ENCODE assay signal across 32 mouse cellular contexts in the genomic region with DNA sequence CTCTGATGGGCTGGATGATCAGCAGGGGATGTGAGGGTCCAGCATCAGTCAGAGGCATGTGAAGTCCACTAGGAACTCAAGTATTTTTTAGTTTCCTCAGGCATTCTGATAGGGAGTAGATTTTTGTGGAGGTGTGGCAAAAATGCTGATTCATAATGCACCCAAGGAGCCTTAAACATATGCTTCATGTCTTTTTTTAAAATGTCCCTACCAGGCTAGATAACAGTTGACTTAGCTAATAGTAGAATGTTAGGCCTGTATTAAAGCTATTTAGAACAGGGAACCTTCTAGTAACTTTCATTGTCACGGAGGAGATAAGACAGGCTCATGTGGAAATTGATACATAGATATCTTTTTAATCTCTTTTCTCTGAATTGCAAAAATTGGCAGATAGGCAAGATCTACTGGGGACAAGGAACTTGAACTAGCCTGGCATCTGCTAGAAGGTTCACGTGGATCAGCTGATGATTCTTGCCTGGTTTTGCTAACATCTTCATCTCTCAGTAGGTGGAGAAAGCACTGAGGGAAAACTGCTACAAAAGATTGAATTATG. TPM values are rescaled to one million over a fixed set of nuclear protein-coding genes. Genes with fewer than 3 reads are reported as not detected.
A peak's percentile ranks its signal among the peaks of the same experiment; 100 is the strongest.
DNase-seq lines count a peak whose midpoint lies in the region; ATAC-seq and TF ChIP-seq lines count a peak whose summit lies in the region.
"Had no signal": no experiment of that assay in that cellular context is flagged by ENCODE, and none has a peak within 500 bp of the region (broad histone marks: within the 10 kb centered on the region; RNA-seq: fewer than 3 reads in every experiment).

No protein-coding gene starts in this region.

- no peaks in the 10 kb centered on the region for H3K36me3 ChIP-seq in G1E (replicated peaks)
- H3K36me3 ChIP-seq: embryonic facial prominence, embryonic 13.5 days; embryonic facial prominence, embryonic 15.5 days; forebrain, embryonic 10.5 days; forebrain, embryonic 12.5 days had no signal

- ATAC-seq in G1E (ENCODE audit: extremely low read depth, insufficient number of reproducible peaks, low FRiP score, poor library complexity, severe bottlenecking) = peak; percentile 64
- 0 out of 2 replicates have a peak, but pooled peaks have one; percentile 16 for ATAC-seq in erythroblast, adult 5-6 weeks (replicated peaks; ENCODE audit: low FRiP score, poor library complexity, severe bottlenecking)
- ATAC-seq in megakaryocyte progenitor cell, adult 5-6 weeks (replicated peaks; ENCODE audit: poor library complexity) = peak; percentile 40
- ATAC-seq: activated CD4-positive, CD25-positive, alpha-beta regulatory T cell, adult 4 months; CD4-positive, CD25-positive, alpha-beta regulatory T cell, adult 4 months; forebrain, embryonic 14.5 days; forebrain, embryonic 16.5 days; Patski had no signal

- no peak for TF ChIP-seq CTCF in G1E (IDR thresholded peaks at IDR 0.05; ENCODE audit: low read depth, low read length)

- H3K27me3 ChIP-seq in G1E (ENCODE audit: insufficient read depth, low read length) = no peaks in the 10 kb centered on the region
- H3K27me3 ChIP-seq: CH12.LX; embryonic facial prominence, embryonic 13.5 days; embryonic facial prominence, embryonic 15.5 days; forebrain, embryonic 12.5 days had no signal

- H3K4me1 ChIP-seq in G1E (ENCODE audit: insufficient read depth, low read depth, low read length) = peaks cover 14% of the 10 kb centered on the region
- H3K4me1 ChIP-seq: embryonic facial prominence, embryonic 13.5 days; embryonic facial prominence, embryonic 15.5 days; forebrain, embryonic 10.5 days had no signal

- DNase-seq in G1E (ENCODE audit: low spot score) = no peak
- no peak for DNase-seq in adrenal gland, postnatal 36 days
- no peak for DNase-seq in layer of hippocampus, postnatal 36 days
- DNase-seq in frontal cortex, postnatal 25 days (ENCODE audit: low spot score in 2 of 2) = no peak
- DNase-seq: adrenal gland, adult 8-10 months; adrenal gland, postnatal 14 days; B cell, adult 2 months; cerebellum, adult 11 months; cerebellum, adult 18-20 months; cerebellum, adult 8-10 months; cerebellum, adult 9-11 months; cerebellum, postnatal 14 days; cerebellum, postnatal 36 days; embryo, embryonic 11 days had no signal

- 0 out of 2 replicates have a peak, but pooled peaks cover 2% of the 10 kb centered on the region for H3K9me3 ChIP-seq in G1E (replicated peaks)
- H3K9me3 ChIP-seq: embryonic facial prominence, embryonic 13.5 days; embryonic facial prominence, embryonic 15.5 days; forebrain, embryonic 10.5 days; forebrain, embryonic 12.5 days had no signal

- H3K4me3 ChIP-seq in G1E (ENCODE audit: low read depth, low read length) = no peak overlapping the region
- H3K4me3 ChIP-seq: embryonic facial prominence, embryonic 13.5 days; embryonic facial prominence, embryonic 15.5 days; forebrain, embryonic 10.5 days; forebrain, embryonic 12.5 days had no signal

RNA-seq across cellular contexts. Expression of gene Ackr1, which starts 15.5 kb away (rescaled TPM):
- total RNA-seq in G1E (2014; fragmentation: Nextera tagmentation) (not detected in 2 replicates), G1E (2017) (not detected in 2 replicates)
- not detected in 2 replicates for polyA plus RNA-seq in G1E (2012)
- total RNA-seq in erythroblast, adult 5-6 weeks (2015; ENCODE audit: low replicate concordance) = 67.1 and 89.7 TPM in 2 replicates
- 43.2 and 60.3 TPM in 2 replicates for total RNA-seq in erythroblast, adult 5-6 weeks (2017; ENCODE audit: low replicate concordance)
- not detected in 2 replicates for total RNA-seq in megakaryocyte progenitor cell, adult 5-6 weeks (2015)
- total RNA-seq in megakaryocyte progenitor cell, adult 5-6 weeks (2017) = not detected in 2 replicates
- total RNA-seq in adrenal gland, postnatal 36 days (2021) = 1 to 10 TPM; 1.6 to 2.8 TPM
- 10 to 100 TPM; 73.7 to 76.2 TPM for total RNA-seq in layer of hippocampus, postnatal 36 days (2021)
- total RNA-seq: CH12.LX had no signal
- polyA plus RNA-seq: activated CD4-positive, CD25-positive, alpha-beta regulatory T cell, adult 4 months; CD4-positive, CD25-positive, alpha-beta regulatory T cell, adult 4 months; Patski had no signal

RNA-seq across cellular contexts. Expression of gene Aim2, which starts 32.7 kb away (rescaled TPM):
- total RNA-seq in G1E (2014; fragmentation: Nextera tagmentation) = 8.1 TPM in 1 of 2 replicates, not detected in the other
- not detected in 2 replicates for total RNA-seq in G1E (2017)
- polyA plus RNA-seq in G1E (2012) = not detected in 2 replicates
- total RNA-seq in erythroblast, adult 5-6 weeks (2015; ENCODE audit: low replicate concordance) = 20.5 and 27.7 TPM in 2 replicates
- 45.9 and 55.4 TPM in 2 replicates for total RNA-seq in erythroblast, adult 5-6 weeks (2017; ENCODE audit: low replicate concordance)
- total RNA-seq in megakaryocyte progenitor cell, adult 5-6 weeks (2015) = 56.5 and 62.8 TPM in 2 replicates
- 65.3 and 67.4 TPM in 2 replicates for total RNA-seq in megakaryocyte progenitor cell, adult 5-6 weeks (2017)
- 1 to 10 TPM in 1 of 2 experiments, under 1 TPM in 1; 0.53 to 2.1 TPM for total RNA-seq in adrenal gland, postnatal 36 days (2021)
- total RNA-seq in layer of hippocampus, postnatal 36 days (2021) = 1 to 10 TPM; 2.9 to 3.7 TPM

RNA-seq across cellular contexts. Expression of gene Mptx2, which starts 40.4 kb away (rescaled TPM):
- total RNA-seq in G1E (2014; fragmentation: Nextera tagmentation) = not detected in 2 replicates
- not detected in 2 replicates for total RNA-seq in G1E (2017)
- not detected in 2 replicates for polyA plus RNA-seq in G1E (2012)
- not detected in 2 replicates for total RNA-seq in erythroblast, adult 5-6 weeks (2015; ENCODE audit: low replicate concordance)
- not detected in 2 replicates for total RNA-seq in erythroblast, adult 5-6 weeks (2017; ENCODE audit: low replicate concordance)
- total RNA-seq in megakaryocyte progenitor cell, adult 5-6 weeks (2015) = not detected in 2 replicates
- not detected in 2 replicates for total RNA-seq in megakaryocyte progenitor cell, adult 5-6 weeks (2017)
- not detected for total RNA-seq in adrenal gland, postnatal 36 days (2021)
- total RNA-seq in layer of hippocampus, postnatal 36 days (2021) = not detected
- total RNA-seq: adrenal gland, adult 18-20 months; adrenal gland, adult 8-10 months; adrenal gland, postnatal 14 days; adrenal gland, postnatal 4 days; CH12.LX; common myeloid progenitor, adult 5-6 weeks had no signal
- polyA plus RNA-seq: activated CD4-positive, CD25-positive, alpha-beta regulatory T cell, adult 4 months; brain, embryonic 14.5 days; CD4-positive, CD25-positive, alpha-beta regulatory T cell, adult 4 months; embryonic facial prominence, embryonic 11.5 days; embryonic facial prominence, embryonic 13.5 days; embryonic facial prominence, embryonic 15.5 days; forebrain, embryonic 10.5 days; forebrain, embryonic 12.5 days; forebrain, embryonic 14.5 days; forebrain, embryonic 16.5 days; frontal cortex, adult 2 months; Patski had no signal

RNA-seq across cellular contexts. Expression of gene Cadm3, which starts 49.5 kb away (rescaled TPM):
- total RNA-seq in G1E (2014; fragmentation: Nextera tagmentation) (not detected in 2 replicates), G1E (2017) (0.44 TPM in 1 of 2 replicates, not detected in the other)
- polyA plus RNA-seq in G1E (2012) = not detected in 2 replicates
- total RNA-seq in erythroblast, adult 5-6 weeks (2015; ENCODE audit: low replicate concordance) = 4.8 TPM in 1 of 2 replicates, not detected in the other
- 1.4 and 5.4 TPM in 2 replicates for total RNA-seq in erythroblast, adult 5-6 weeks (2017; ENCODE audit: low replicate concordance)
- total RNA-seq in megakaryocyte progenitor cell, adult 5-6 weeks (2015) = 0.22 TPM in 1 of 2 replicates, not detected in the other
- 0.14 TPM in 1 of 2 replicates, not detected in the other for total RNA-seq in megakaryocyte progenitor cell, adult 5-6 weeks (2017)
- total RNA-seq in adrenal gland, postnatal 36 days (2021) = 1 to 10 TPM; 6.8 to 9.3 TPM
- 100 to 1,000 TPM; 366 to 384 TPM for total RNA-seq in layer of hippocampus, postnatal 36 days (2021)
- total RNA-seq: CH12.LX had no signal
- polyA plus RNA-seq: activated CD4-positive, CD25-positive, alpha-beta regulatory T cell, adult 4 months; CD4-positive, CD25-positive, alpha-beta regulatory T cell, adult 4 months; Patski had no signal

RNA-seq across cellular contexts. Expression of gene Olfr418, which starts 52.2 kb away (rescaled TPM):
- not detected in 2 replicates for total RNA-seq in G1E (2014; fragmentation: Nextera tagmentation)
- total RNA-seq in G1E (2017) = 0.17 and 0.38 TPM in 2 replicates
- not detected in 2 replicates for polyA plus RNA-seq in G1E (2012)
- total RNA-seq in erythroblast, adult 5-6 weeks (2015; ENCODE audit: low replicate concordance) = not detected in 2 replicates
- not detected in 2 replicates for total RNA-seq in erythroblast, adult 5-6 weeks (2017; ENCODE audit: low replicate concordance)
- total RNA-seq in megakaryocyte progenitor cell, adult 5-6 weeks (2015) = not detected in 2 replicates
- total RNA-seq in megakaryocyte progenitor cell, adult 5-6 weeks (2017) = not detected in 2 replicates
- not detected for total RNA-seq in adrenal gland, postnatal 36 days (2021)
- total RNA-seq in layer of hippocampus, postnatal 36 days (2021) = not detected
- total RNA-seq: adrenal gland, adult 18-20 months; adrenal gland, adult 8-10 months; adrenal gland, postnatal 14 days; adrenal gland, postnatal 4 days; CH12.LX; common myeloid progenitor, adult 5-6 weeks had no signal
- polyA plus RNA-seq: activated CD4-positive, CD25-positive, alpha-beta regulatory T cell, adult 4 months; brain, embryonic 14.5 days; CD4-positive, CD25-positive, alpha-beta regulatory T cell, adult 4 months; embryonic facial prominence, embryonic 11.5 days; embryonic facial prominence, embryonic 13.5 days; forebrain, embryonic 10.5 days; forebrain, embryonic 12.5 days; forebrain, embryonic 14.5 days; forebrain, embryonic 16.5 days; frontal cortex, adult 2 months; Patski had no signal

Comparison
In these comparisons a context has a peak if more than half of its experiments do, and no peak if none do; other contexts are left out.
1. RNA of gene Ackr1, which starts 15.5 kb away (total RNA-seq): 43.2 to 89.7 TPM in erythroblast, adult 5-6 weeks and 73.7 to 76.2 TPM in layer of hippocampus, postnatal 36 days; 1.6 to 2.8 TPM in adrenal gland, postnatal 36 days, not detected in G1E and not detected in megakaryocyte progenitor cell, adult 5-6 weeks; every median in the first group is over 10 times any median in the second.
2. Peak in every context shown above with its lines, with median percentiles within 50 percentile points of each other: ATAC-seq.